Mouse (Mus musculus) myocyte (in vitro differentiated cells): Measurements from ENCODE around the gene Zfp362. TPM values are rescaled to one million over a fixed set of nuclear protein-coding genes. Genes with fewer than 3 reads are reported as not detected.

ENCODE experiments used
- H3K27me3 ChIP-seq: one replicate; pipeline ENCODE4 v1.6.1; 2011; ENCODE audit not compliant: control insufficient read depth, insufficient read depth, insufficient read length
- H3K36me3 ChIP-seq: one replicate; pipeline ENCODE4 v1.6.1; 2011; ENCODE audit not compliant: control insufficient read depth, insufficient read depth
- H3K4me2 ChIP-seq: one replicate; pipeline ENCODE4 v1.6.1; 2011; ENCODE audit warnings: low read depth, control low read depth
- H3K4me3 ChIP-seq: one replicate; pipeline ENCODE4 v1.5.1; 2011; ENCODE audit warnings: mild to moderate bottlenecking, control low read depth, moderate library complexity
- H3K79me2 ChIP-seq: one replicate; pipeline ENCODE4 v1.6.1; 2011; ENCODE audit not compliant: control insufficient read depth, insufficient read depth
- H3ac ChIP-seq: one replicate; pipeline ENCODE4 v1.6.1; 2011; ENCODE audit not compliant: control insufficient read depth, insufficient read length
- CEBPB ChIP-seq: IDR thresholded peaks from 2 replicates; pipeline ENCODE4 v1.6.1; 2011; ENCODE audit warnings: mild to moderate bottlenecking, moderate library complexity; ENCODE audit not compliant: poor library complexity, insufficient read depth, severe bottlenecking
- E2F4 ChIP-seq: IDR thresholded peaks from one replicate; pipeline ENCODE4 v1.6.1; 2011; ENCODE audit warnings: mild to moderate bottlenecking, control low read depth, moderate library complexity; ENCODE audit not compliant: insufficient read depth
- MAX ChIP-seq: IDR thresholded peaks from one replicate; pipeline ENCODE4 v1.6.1; 2011; ENCODE audit warnings: low read depth, mild to moderate bottlenecking, control low read depth
- MYOD1 ChIP-seq, 3 experiments: IDR thresholded peaks; one replicate each; pipeline ENCODE4 v1.6.1; 2011; ENCODE audit warnings: control low read depth in 2 of 3, low read depth in 2 of 3, mild to moderate bottlenecking in 2 of 3, moderate library complexity in 1 of 3; ENCODE audit not compliant: insufficient read length in 2 of 3, control insufficient read depth in 1 of 3
- MYOG ChIP-seq, 3 experiments: IDR thresholded peaks; one replicate each; pipeline ENCODE4 v1.6.1; 2011; ENCODE audit warnings: control low read depth in 2 of 3, low read depth in 2 of 3, mild to moderate bottlenecking in 2 of 3; ENCODE audit not compliant: insufficient read length in 2 of 3, control insufficient read depth in 1 of 3, insufficient read depth in 1 of 3
- POLR2A ChIP-seq: IDR thresholded peaks from one replicate; pipeline ENCODE4 v1.6.1; 2011; ENCODE audit warnings: low read depth, mild to moderate bottlenecking, control low read depth, moderate library complexity; ENCODE audit not compliant: insufficient read length
- POLR2AphosphoS2 ChIP-seq: IDR thresholded peaks from one replicate; pipeline ENCODE4 v1.6.1; 2011; ENCODE audit warnings: low read depth, control low read depth; ENCODE audit not compliant: insufficient read length
- REST ChIP-seq: IDR thresholded peaks from one replicate; pipeline ENCODE4 v1.6.1; 2011; ENCODE audit warnings: mild to moderate bottlenecking, control low read depth, moderate library complexity; ENCODE audit not compliant: insufficient read depth, insufficient read length
- SRF ChIP-seq: IDR thresholded peaks from one replicate; pipeline ENCODE4 v1.6.1; 2011; ENCODE audit warnings: low read depth; ENCODE audit not compliant: control insufficient read depth, insufficient read length
- TCF12 ChIP-seq: IDR thresholded peaks from one replicate; pipeline ENCODE4 v1.6.1; 2011; ENCODE audit warnings: mild to moderate bottlenecking, control low read depth; ENCODE audit not compliant: poor library complexity, insufficient read depth, severe bottlenecking
- TCF3 ChIP-seq: IDR thresholded peaks from one replicate; pipeline ENCODE4 v1.6.1; 2011; ENCODE audit warnings: low read depth, control low read depth; ENCODE audit not compliant: insufficient read length
- USF1 ChIP-seq: IDR thresholded peaks from one replicate; pipeline ENCODE4 v1.6.1; 2011; ENCODE audit warnings: low read depth, mild to moderate bottlenecking, control low read depth, moderate library complexity
- polyA plus RNA-seq: library from polyadenylated mRNA; unstranded; fragments of >200 nt; fragmentation: generic; extraction: Trizol; gene quantifications from one replicate; pipeline ENCODE4 v1.2.1, GENCODE M21; 2012; ENCODE audit warnings: missing spikeins

Gene Zfp362
- polyA plus RNA-seq, 1 experiment, result 12.0 TPM

- Histone ChIP-seq H3K4me2 (no peak overlapping the region), H3K79me2 (peaks cover 17% of the 10 kb centered on the region), H3K4me3 (no peak overlapping the region), H3ac (no peak overlapping the region), H3K36me3 (no peaks in the 10 kb centered on the region), H3K27me3 (no peaks in the 10 kb centered on the region)
- TF ChIP-seq TCF3, result no peak
These were observed 4.0 kb downstream of the Zfp362 start for GRCm38 (mm10) chr4:128801675-128802465.

DNA sequence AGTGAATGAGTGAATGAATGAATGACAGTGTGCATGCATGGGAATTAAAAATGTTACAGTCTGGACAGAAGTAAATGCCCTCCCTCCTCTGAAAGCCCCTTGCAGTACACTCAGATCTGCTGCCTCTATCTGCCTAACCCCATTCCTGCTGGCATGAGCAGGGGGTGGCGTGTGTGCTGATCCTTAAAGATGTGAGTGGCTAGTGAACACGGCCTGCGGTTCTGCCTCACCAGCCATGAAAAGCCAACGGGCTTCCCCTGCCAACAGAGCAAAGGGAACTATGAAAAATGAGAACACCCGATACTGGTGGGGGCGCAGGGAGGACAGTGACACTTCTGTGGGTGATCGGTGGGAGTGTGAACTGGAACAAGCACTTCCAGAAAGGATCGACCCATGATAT is 9.1 kb downstream of the Zfp362 start:
- H3K79me2 ChIP-seq, result peaks cover 3% of the 10 kb centered on the region
- H3K27me3 ChIP-seq, result no peaks in the 10 kb centered on the region
- no peaks in the 10 kb centered on the region for H3K36me3 ChIP-seq
- TF ChIP-seq MAX, result no peak
- no peak for TF ChIP-seq TCF12
- TF ChIP-seq E2F4, result no peak
- no peak for TF ChIP-seq TCF3
- TF ChIP-seq CEBPB, result no peak
- TF ChIP-seq SRF, result no peak
- TF ChIP-seq MYOG (IDR thresholded peaks at IDR 0.05; ENCODE audit: control insufficient read depth in 1 of 3, insufficient read depth in 1 of 3, insufficient read length in 2 of 3, low read depth in 2 of 3), result no peak
- TF ChIP-seq USF1, result no peak
- no peak for TF ChIP-seq POLR2AphosphoS2
- no peak for TF ChIP-seq MYOD1 (IDR thresholded peaks at IDR 0.05; ENCODE audit: control insufficient read depth in 1 of 3, insufficient read length in 2 of 3, low read depth in 2 of 3)
- H3K4me3 ChIP-seq, result no peak overlapping the region
- H3ac ChIP-seq, result no peak overlapping the region
- no peak overlapping the region for H3K4me2 ChIP-seq

DNA sequence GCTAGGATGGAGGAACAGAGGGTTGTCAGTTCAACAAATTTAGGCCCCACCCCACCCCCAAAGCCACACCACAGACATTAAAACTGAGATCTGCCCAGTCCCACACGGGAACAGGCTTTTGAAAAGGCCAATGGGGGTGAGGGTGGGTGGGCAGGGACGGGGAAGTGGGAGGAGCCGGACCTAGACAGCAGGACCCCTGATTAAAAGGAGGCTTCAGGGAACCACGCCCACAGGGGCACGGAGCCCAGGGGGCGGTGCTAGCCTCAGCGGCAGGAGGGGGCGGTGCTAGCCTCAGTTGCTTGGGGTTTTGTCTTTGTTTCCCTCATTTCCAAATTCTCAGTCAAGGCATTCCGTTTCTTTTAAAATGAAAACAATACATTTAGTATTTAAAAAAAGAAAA is 10.2 kb downstream of the Zfp362 start:
- no peaks in the 10 kb centered on the region for H3K79me2 ChIP-seq
- H3K27me3 ChIP-seq, result no peaks in the 10 kb centered on the region
- H3K36me3 ChIP-seq, result no peaks in the 10 kb centered on the region
- H3K4me3 ChIP-seq, result no peak overlapping the region
- TF ChIP-seq TCF12 (no peak), E2F4 (no peak), USF1 (no peak), MYOG (IDR thresholded peaks at IDR 0.05; ENCODE audit: control insufficient read depth in 1 of 3, insufficient read depth in 1 of 3, insufficient read length in 2 of 3, low read depth in 2 of 3) (no peak)
- H3K4me2 ChIP-seq, result no peak overlapping the region
- H3ac ChIP-seq, result no peak overlapping the region

- H3ac ChIP-seq, result no peak overlapping the region
- no peak overlapping the region for H3K4me3 ChIP-seq
- TF ChIP-seq E2F4 (no peak), POLR2AphosphoS2 (no peak), CEBPB (no peak), TCF12 (no peak), USF1 (no peak), SRF (no peak), POLR2A (no peak), REST (no peak), MAX (no peak), MYOD1 (IDR thresholded peaks at IDR 0.05; ENCODE audit: control insufficient read depth in 1 of 3, insufficient read length in 2 of 3, low read depth in 2 of 3) (no peak), TCF3 (no peak), MYOG (IDR thresholded peaks at IDR 0.05; ENCODE audit: control insufficient read depth in 1 of 3, insufficient read depth in 1 of 3, insufficient read length in 2 of 3, low read depth in 2 of 3) (no peak)
- no peaks in the 10 kb centered on the region for H3K27me3 ChIP-seq
- no peaks in the 10 kb centered on the region for H3K36me3 ChIP-seq
- H3K79me2 ChIP-seq, result no peaks in the 10 kb centered on the region
- H3K4me2 ChIP-seq, result no peak overlapping the region
These were observed 11.6 kb downstream of the Zfp362 start for GRCm38 (mm10) chr4:128794198-128794597.

DNA sequence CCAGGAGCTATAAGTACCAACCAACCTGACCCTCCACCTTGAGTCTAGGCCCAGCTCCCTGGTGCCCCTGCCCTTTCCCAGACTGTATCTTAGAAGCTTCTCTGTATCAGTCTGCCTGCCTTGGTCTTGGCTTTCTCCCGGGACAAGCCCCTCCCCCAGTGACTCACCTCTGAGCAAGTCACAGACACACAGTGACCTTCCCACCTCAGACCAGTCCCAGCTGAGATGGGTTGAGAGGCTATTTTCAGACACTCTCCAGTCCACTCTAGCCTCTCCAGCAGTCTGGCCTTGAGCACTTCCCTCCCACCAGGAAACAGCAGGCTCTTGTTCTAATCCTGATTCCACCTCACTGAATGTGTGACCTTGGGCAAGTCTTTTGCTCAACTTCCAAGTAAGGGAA is 12.1 kb downstream of the Zfp362 start:
- no peaks in the 10 kb centered on the region for H3K27me3 ChIP-seq
- TF ChIP-seq POLR2AphosphoS2, result no peak
- no peak for TF ChIP-seq TCF12
- TF ChIP-seq TCF3, result no peak
- no peak for TF ChIP-seq REST
- H3K4me2 ChIP-seq, result no peak overlapping the region
- no peak overlapping the region for H3K4me3 ChIP-seq
- H3K36me3 ChIP-seq, result no peaks in the 10 kb centered on the region
- H3K79me2 ChIP-seq, result no peaks in the 10 kb centered on the region
- H3ac ChIP-seq, result no peak overlapping the region

DNA sequence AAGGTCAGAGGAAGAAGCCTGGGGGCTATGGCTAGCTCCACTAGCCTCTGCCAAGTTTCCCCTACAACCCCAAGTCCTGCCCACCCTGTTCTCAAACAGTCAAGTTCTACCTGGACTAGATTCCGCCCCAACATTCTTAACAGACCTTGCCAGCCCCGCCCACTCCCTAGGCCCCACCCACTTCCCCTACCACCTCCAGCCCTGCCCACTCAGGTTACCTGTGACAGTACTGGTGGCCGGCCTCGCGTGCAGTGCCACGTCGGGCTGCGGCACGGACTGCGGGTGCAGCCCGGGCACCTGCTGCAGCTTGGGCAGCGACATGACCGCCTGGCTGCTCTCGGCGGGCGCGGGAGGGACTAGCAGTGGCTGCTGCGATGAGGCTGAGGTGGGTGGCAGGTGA is 16.2 kb downstream of the Zfp362 start:
- no peak overlapping the region for H3K4me3 ChIP-seq
- H3K36me3 ChIP-seq, result peaks cover 11% of the 10 kb centered on the region
- no peaks in the 10 kb centered on the region for H3K27me3 ChIP-seq
- TF ChIP-seq REST, result no peak
- no peak for TF ChIP-seq USF1
- no peak for TF ChIP-seq CEBPB
- TF ChIP-seq E2F4, result no peak
- no peak for TF ChIP-seq MYOD1 (IDR thresholded peaks at IDR 0.05; ENCODE audit: control insufficient read depth in 1 of 3, insufficient read length in 2 of 3, low read depth in 2 of 3)
- TF ChIP-seq POLR2AphosphoS2, result no peak
- TF ChIP-seq MAX, result no peak
- TF ChIP-seq POLR2A, result no peak
- no peak for TF ChIP-seq TCF3
- TF ChIP-seq TCF12, result no peak
- TF ChIP-seq MYOG (IDR thresholded peaks at IDR 0.05; ENCODE audit: control insufficient read depth in 1 of 3, insufficient read depth in 1 of 3, insufficient read length in 2 of 3, low read depth in 2 of 3), result no peak
- no peak for TF ChIP-seq SRF
- H3K79me2 ChIP-seq, result no peaks in the 10 kb centered on the region
- no peak overlapping the region for H3ac ChIP-seq
- no peak overlapping the region for H3K4me2 ChIP-seq
